Mouse (Mus musculus) layer of hippocampus, adult 8-10 months (tissue): ENCODE measurements around the gene Smcr8. TPM values are rescaled to one million over a fixed set of nuclear protein-coding genes. Genes with fewer than 3 reads are reported as not detected.
"Not testable (repeated sequence)": the region's sequence is repeated elsewhere in the genome, so short reads cannot be mapped to it uniquely, and the experiment has no call there.

Source experiments
- DNase-seq, 2 experiments: peaks; one replicate each; pipeline ENCODE4 v3.0.0; 2022; ENCODE audit warnings: low spot score in 2 of 2
- total RNA-seq, 4 experiments: library from RNA; stranded (reverse); gene quantifications; 2 replicates each; pipeline ENCODE4 v1.2.4; 2022

Gene Smcr8
- total RNA-seq, 4 experiments from 2014 or later = 31.6 to 38.1 (median 35.7) TPM

DNA sequence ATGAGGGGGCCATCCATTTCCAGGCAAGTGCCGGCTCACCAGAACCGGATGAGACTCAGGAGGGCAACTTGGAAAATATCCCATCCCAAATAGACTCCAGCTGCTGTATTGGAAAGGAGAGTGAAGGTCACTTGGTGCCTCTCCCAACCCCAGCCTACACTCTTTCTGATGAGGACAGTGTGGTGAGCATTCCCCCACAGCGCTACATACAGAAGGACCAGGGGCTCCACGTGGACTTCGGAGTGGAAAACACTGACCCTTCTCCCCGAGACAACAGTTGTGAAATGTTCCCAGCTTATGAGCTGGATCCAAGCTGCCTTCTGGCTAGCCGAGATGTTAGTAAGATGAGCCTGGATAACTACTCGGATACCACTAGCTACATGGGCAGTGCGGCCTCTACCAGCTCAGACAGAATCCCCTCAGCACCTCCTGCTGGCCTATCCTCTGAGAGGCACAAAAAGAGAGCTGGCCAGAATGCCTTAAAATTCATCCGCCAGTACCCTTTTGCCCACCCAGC is 2.4 kb downstream of the Smcr8 start:
- no peak for DNase-seq

GRCm38 (mm10) chr11:60784179-60784922 is 7.0 kb downstream of the Smcr8 start:
- DNase-seq = no peak

DNA sequence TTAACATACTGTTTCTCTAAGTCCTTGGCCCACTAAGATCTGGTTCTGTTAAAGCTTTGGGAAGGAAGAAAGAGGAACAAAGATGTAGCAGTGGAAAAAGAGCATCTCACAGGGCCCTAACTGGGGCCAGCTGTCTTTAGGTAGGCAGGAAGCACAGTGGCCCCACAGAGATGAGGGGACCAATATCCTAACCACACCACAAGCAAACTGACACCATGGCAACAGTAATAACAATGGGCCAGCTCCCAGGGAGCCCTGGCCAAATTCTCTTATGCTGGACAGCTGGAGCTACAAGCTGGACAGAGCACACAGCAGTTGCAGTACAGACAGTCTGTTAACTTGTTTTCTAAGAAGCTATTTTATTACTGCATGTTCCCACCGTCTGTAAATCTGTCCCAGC is 10.3 kb downstream of the Smcr8 start:
- DNase-seq = peak in 1 of 2 experiments; percentile 20

- no peak for DNase-seq
Observed at GRCm38 (mm10) chr11:60790472-60790871, 13.1 kb downstream of the Smcr8 start.

GRCm38 (mm10) chr11:60796342-60796741 is 19.0 kb downstream of the Smcr8 start:
- DNase-seq = no peak

DNA sequence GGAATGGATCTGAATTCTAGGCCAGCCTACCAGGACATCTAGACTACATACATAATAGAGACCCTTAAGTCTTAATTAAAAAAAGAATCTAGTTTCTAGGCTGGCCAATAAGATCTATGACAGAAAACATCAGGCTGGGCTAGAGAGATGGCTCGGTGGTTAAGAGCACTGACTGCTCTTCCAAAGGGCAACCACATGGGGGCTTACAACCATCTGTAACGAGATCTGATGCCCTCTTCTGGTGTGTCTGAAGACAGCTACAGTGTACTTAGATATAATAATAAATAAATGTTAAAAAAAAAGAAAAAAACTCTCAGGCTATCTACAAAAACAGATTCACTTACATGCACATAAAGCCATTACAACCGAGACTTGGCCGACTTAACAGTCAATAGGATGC is 22.7 kb downstream of the Smcr8 start:
- no peak for DNase-seq

- DNase-seq = no peak
Observed at GRCm38 (mm10) chr11:60800892-60801291, 23.6 kb downstream of the Smcr8 start.

- peak; percentile 42 to 64 for DNase-seq
Observed at GRCm38 (mm10) chr11:60808286-60809070, 31.2 kb downstream of the Smcr8 start.

- no peak for DNase-seq
Observed at GRCm38 (mm10) chr11:60809546-60809945, 32.2 kb downstream of the Smcr8 start.

DNA sequence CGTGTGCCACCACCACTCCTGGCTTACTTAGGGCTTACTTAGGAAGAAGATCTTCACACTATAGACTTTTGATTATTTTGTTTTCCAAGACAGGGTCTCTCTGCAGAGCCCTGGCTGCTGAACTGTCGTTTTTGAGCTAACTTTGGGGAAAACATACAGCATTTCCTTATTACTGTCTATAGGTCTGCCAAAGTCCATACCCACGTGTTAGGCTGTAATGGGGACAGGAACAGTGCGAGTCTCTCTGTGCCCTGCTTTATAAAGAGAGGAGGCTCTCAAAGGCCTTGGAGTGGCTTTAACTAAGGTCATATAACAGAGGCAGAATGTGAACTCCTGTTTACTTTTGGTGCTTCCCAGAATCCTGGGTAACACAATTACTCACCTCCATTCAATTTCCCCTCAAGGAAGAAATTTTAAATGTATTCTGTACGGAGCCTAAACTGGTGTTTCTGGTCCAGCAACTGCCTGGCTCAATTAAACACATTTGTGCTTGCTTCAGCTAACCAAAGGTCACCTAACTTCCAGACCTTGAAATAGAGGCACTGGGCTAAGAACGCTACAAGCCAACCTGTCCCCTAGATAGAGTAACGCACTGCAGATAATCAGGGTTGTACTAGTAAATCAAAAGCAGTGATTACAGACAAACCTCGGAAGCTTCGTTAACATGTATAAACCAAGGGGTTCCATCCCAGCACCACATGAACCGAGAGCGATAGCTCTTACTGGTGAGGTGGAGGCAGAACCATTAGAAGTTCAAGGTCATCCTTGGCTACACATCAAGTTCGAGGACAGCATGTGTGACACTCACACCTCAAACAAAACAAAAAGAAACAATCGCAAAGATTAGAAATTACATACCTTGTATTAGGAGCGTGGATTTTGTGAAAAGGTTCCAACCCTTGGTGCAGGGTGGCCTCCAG is 33.0 kb downstream of the Smcr8 start:
- no peak for DNase-seq

- DNase-seq = peak; percentile 87 to 88
Observed at GRCm38 (mm10) chr11:60811054-60811460, 33.7 kb downstream of the Smcr8 start.

DNA sequence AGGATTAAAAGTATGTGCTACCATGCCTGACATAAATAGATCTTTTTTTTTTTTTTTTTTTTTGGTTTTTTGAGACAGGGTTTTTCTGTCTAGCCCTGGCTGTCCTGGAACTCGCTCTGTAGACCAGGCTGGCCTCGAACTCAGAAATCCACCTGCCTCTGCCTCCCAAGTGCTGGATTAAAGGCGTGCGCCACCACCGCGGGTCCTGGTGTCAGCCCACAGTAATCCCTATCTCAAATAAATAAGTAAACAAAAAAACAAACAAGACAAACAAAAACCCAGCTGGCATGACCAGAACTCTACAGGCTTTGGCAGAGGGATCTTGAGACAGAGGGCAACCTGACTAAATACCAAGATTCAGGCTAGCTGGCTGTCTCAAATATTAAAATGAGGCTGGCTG is 34.3 kb downstream of the Smcr8 start, which contains the start of gene Shmt1:
Gene Shmt1 (minus strand): TSS at position 101 of the 400 bp plus-strand sequence.
- DNase-seq = not testable (repeated sequence)

DNA sequence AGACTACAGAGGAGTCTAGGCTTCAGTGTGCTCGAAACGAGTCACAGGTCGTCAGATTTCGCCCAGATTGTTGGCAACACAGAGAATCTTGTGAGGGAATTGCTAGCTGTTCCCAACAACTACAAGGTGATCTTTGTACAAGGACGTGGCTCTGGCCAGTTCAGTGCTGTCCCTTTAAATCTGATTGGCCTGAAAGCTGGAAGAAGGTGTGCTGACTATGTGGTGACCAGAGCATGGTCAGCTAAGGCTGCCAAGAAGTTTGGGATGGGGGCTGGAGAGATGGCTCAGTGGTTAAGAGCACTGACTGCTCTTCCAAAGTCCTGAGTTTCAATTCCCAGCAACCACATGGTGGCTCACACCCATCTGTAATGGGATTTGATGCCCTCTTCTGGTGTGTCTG is 39.1 kb downstream of the Smcr8 start:
- DNase-seq = no peak

- DNase-seq = no peak
Observed at GRCm38 (mm10) chr11:60823771-60824170, 46.4 kb downstream of the Smcr8 start.

- no peak for DNase-seq
Observed at GRCm38 (mm10) chr11:60825191-60825590, 47.9 kb downstream of the Smcr8 start.

DNA sequence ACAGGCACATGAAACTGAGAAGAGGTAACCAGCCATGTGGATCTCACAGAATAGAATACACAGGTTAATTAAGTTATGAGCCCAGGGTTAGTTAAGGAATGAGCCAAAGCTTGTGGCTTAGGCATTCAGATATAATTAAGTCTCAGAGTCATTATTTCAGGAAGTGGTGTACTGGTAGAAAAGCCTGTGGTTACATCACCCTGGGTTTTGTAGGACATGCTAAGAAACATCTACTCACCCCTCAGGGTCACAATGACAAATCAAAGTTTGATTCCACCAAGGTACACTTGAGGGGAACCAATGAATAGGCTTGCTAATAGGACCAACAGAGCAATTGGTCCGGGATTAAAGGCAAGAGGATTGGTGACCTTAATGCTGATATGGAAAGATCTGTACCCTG is 49.4 kb downstream of the Smcr8 start:
- no peak for DNase-seq

DNA sequence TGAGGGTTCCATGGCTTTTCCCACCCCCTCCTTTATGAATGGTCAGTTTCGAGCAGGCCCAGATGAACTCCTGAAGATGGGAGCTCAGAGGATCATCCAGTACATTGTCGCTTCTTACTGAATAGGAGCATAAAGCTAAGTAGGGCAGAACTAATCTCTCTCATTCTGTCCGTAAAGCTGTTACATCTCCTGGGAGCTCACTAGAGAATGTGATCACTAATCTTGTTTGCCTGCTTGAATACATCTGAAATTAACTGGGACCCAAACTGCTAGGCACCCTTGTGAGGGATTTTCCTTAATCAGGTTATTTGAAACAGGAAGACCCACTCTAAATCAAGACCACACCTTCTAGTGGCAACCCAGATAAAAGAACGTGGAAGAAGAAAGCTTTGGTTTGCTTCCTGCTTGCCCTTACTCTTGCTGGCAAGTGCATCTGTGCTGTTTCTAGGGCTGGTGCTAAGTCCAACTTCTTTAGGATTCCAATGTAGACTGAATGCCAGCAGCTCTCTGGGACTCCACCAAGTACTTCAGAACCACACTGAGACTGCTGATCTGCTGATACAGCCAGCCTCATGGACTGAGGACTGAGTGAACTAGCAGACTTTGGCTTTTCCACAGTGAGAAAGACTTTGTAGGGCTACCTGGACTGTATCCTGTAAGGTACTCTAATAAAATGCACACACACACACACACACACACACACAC is 50.1 kb downstream of the Smcr8 start:
- DNase-seq = no peak

GRCm38 (mm10) chr11:60828903-60829302 is 51.6 kb downstream of the Smcr8 start:
- DNase-seq = no peak

- DNase-seq = peak; percentile 90 to 91
Observed at GRCm38 (mm10) chr11:60830433-60831052, 53.2 kb downstream of the Smcr8 start, which contains the start of gene Dhrs7b. TSS of gene Dhrs7b (plus strand) at chr11:60830631.

- no peak for DNase-seq
Observed at GRCm38 (mm10) chr11:60836897-60837296, 59.6 kb downstream of the Smcr8 start.
